Mouse (Mus musculus): ENCODE measurements around the gene Stx12.
"Not testable (repeated sequence)": the region's sequence is repeated elsewhere in the genome, so short reads cannot be mapped to it uniquely, and the experiment has no call there.

The Stx12 gene

GRCm38 (mm10) chr4:132884064-132884843 is at the start of gene Stx12:
Gene Stx12 (minus strand): TSS chr4:132884509.
- peak; percentile 86 for DNase-seq (ENCODE audit: low read depth)

GRCm38 (mm10) chr4:132932752-132933404 is 48.6 kb upstream of the Stx12 start:
- DNase-seq (ENCODE audit: low read depth): no peak

- peak; percentile 85 for DNase-seq (ENCODE audit: low read depth)
Measured at GRCm38 (mm10) chr4:132930784-132931183, 46.5 kb upstream of the Stx12 start.

- not testable (repeated sequence) for DNase-seq (ENCODE audit: low read depth)
Measured at GRCm38 (mm10) chr4:132926520-132926919, 42.2 kb upstream of the Stx12 start.

DNA sequence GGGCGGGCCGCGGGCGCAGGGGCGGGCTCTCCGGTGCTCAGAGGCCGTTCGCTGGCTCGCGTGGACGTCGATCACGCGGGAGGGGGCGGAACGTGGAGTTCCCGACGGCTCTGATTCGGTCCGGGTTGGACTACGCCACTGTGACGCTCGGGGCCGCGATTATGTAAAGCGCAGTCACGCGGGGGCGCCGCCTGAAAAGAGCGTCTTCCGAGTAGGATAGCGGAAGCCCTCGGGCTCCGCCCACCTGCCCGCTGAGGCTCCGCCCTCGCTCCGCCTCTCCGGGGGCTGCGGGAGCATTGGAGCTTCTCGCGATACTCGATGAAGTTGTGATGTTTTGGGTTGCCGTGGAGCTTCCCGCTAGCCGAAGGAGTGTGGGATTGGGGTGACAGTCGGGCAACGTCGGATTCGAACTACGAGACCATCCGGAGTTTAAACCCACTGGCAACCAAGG is 38.3 kb upstream of the Stx12 start, which contains the start of gene Fam76a:
Fam76a (minus strand) TSS at position 1 of the 451 bp plus-strand sequence.
- peak; percentile 100 for DNase-seq (ENCODE audit: low read depth)

DNA sequence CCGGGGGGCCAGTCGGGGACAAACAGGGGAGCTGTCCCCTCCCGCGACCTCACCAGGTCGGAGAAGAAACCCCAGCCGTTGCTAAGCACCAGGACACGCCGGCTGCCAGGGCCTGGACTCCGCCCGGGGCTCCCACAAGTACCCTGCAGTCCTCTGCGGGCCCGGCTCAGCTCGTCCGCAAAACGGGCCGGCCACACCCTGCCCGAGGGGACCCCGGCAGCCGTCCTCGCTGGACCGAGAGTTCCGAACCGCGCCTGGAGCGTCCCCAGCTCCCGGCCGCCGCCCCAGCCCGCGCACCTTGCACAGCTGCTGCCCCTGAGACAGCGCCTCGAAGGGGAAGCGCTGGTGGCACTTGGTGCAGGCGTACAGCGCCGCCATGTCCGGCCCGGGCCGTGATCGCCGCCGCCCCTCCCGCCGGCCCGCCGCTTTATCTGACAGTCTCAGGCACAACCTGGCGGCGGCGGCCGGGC is 37.8 kb upstream of the Stx12 start:
- DNase-seq (ENCODE audit: low read depth): no peak

GRCm38 (mm10) chr4:132921488-132921887 is 37.2 kb upstream of the Stx12 start:
- DNase-seq (ENCODE audit: low read depth): no peak

GRCm38 (mm10) chr4:132920171-132920570 is 35.9 kb upstream of the Stx12 start:
- no peak for DNase-seq (ENCODE audit: low read depth)

- not testable (repeated sequence) for DNase-seq (ENCODE audit: low read depth)
Measured at GRCm38 (mm10) chr4:132918493-132918892, 34.2 kb upstream of the Stx12 start.

- DNase-seq (ENCODE audit: low read depth): no peak
Measured at GRCm38 (mm10) chr4:132912156-132912555, 27.8 kb upstream of the Stx12 start.

- DNase-seq (ENCODE audit: low read depth): no peak
Measured at GRCm38 (mm10) chr4:132905843-132906360, 21.6 kb upstream of the Stx12 start.

GRCm38 (mm10) chr4:132904765-132905309 is 20.5 kb upstream of the Stx12 start:
- DNase-seq (ENCODE audit: low read depth): no peak

DNA sequence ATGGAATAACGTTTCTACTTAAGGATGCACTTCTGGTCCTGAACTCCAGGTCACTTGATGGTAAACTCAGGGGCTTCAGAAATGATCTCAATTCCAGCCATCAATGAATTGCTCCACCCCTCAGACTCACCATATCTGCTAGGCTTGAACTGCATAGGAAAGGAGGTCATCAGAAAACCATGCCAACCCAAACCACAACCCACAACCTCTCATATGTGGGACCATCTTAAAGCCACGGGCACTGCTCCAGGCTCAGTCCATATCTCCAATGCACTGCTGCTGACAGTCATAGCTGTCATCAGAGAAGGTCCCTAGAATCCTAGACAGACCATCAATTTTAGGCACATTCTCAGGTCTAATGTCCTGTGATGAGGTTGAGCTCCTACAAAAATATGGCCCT is 19.8 kb upstream of the Stx12 start:
- DNase-seq (ENCODE audit: low read depth): no peak

DNA sequence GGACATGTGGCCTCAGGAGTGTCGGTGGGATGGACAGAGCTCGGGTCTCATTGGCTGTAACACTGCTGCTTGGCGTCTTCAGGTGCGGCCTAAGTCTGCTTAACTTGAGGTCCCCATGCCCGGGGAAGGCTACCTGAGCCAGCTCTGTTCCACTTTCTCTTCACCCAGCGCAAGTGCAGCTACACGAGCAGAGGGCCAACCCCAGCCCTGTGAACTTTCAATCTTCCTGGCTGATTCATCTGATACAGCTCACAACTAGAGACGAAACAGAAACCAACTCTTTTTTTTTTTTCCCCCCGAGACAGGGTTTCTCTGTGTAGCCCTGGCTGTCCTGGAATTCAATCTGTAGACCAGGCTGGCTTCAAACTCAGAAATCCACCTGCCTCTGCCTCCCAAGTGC is 13.9 kb upstream of the Stx12 start:
- DNase-seq (ENCODE audit: low read depth): peak; percentile 32

DNA sequence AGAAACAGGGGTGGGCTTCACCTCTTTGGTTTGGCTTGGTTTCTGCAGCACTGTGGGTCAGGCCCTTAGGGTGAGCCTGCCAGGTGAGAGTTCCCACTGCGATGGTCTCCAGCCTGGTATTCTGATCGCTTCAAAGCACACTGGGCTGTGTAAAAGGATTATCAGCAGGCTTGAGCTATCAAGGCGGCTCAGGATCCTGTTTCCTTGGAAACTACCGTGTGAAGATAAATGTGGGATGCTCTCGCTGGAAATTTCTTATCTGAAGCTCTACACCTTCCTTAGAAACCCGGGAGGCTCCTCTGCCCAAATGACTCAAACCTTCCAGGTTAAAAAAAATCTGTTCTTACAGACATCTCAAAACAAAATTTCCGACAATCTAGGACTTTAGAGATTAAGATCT is 10.1 kb upstream of the Stx12 start:
- no peak for DNase-seq (ENCODE audit: low read depth)

DNA sequence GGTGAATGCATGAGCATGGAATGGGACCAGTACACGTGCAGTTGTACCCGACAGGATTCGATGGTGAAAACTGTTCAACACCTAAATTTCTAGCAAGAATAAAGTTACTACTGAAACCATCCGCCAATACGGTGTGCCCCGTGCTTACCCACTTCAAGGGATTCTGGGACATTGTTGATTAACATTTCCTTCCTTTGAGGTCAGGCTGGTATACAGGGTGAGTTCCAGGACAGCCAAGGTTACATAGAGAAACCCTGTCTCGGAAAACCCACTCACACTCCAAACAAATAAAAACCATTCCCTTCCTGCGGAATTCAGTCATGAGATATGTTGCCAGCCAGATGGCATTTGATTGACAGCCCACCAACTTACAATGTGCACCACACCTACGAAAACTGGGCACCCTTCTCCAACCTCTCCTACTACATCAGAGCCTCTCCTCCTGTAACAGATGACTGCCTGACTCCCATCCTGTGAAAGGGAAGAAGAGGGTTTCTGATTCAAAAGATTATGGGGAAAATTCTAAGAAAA is 600 bp upstream of the Stx12 start:
- DNase-seq (ENCODE audit: low read depth): no peak

DNA sequence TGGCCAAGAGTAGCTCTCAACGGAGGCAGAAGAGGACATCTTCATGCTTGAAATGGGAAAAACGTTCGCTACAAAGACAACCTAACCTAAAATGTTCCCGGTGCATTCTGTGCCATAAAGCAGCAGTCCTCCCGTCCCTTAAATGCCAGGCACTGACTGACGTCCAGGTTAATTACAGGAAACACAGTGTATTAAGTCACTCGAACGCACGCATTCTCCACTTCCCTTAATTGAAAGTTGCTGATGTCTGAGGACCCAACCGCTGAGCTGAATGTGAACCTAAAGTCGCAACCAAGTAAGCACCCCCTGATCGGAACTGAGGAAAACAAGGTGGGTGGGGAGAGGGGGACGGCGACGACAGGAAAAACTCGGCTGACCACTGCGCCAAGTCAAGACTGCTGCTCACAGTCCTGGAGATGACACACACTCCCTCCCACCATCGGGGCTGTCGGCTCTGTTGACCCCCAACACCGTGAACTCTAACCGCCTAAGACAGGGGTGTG is 697 bp downstream of the Stx12 start:
- DNase-seq (ENCODE audit: low read depth): peak; percentile 57

GRCm38 (mm10) chr4:132874363-132875097 is 9.8 kb downstream of the Stx12 start:
- DNase-seq (ENCODE audit: low read depth): no peak

DNA sequence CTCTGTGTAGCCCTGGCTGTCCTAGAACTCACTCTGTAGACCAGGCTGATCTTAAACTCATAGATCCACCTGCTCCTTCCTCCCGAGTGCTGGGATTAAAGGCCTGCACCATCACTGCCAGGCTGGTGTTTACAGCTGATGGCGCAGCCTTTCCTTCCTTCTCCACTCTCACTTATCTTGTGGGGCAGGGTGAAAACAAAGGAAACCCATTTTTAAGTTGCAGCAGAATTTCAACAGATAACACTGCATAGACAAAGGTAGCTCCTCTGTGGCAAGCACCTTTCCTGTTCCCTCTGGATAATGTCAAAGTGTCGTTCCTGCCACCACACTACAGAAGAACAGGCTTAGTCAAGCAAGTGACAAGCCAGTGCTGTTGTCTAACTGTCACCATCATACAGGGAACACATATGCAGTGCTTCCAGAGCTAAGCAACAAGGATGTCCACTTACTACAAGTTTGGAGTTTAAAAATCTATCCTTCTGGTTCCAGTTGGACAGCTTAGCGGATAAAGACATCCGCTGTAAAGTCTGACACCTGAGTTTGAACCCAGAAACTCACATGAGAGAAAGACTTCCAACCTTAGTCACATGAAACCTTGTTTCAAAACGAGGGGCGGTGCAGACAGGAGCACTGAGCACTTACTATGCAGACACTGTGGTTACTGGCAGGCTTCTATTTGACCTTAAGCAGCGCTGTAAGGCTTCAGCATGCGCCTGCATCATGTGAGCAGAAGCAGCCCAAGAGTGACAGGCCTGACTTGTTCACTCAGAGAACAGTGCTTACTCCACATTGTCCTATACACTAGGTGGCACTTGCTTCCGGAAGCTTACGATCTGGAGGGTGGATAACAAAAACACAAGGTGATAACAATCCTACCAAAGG is 10.6 kb downstream of the Stx12 start:
- DNase-seq (ENCODE audit: low read depth): no peak

GRCm38 (mm10) chr4:132871116-132871515 is 13.2 kb downstream of the Stx12 start:
- DNase-seq (ENCODE audit: low read depth): no peak

All from naive thymus-derived CD4-positive, alpha-beta T cell, adult 2 months (primary cell).